Comparison of ENCODE assay signal across 27 mouse cellular contexts in the genomic region with DNA sequence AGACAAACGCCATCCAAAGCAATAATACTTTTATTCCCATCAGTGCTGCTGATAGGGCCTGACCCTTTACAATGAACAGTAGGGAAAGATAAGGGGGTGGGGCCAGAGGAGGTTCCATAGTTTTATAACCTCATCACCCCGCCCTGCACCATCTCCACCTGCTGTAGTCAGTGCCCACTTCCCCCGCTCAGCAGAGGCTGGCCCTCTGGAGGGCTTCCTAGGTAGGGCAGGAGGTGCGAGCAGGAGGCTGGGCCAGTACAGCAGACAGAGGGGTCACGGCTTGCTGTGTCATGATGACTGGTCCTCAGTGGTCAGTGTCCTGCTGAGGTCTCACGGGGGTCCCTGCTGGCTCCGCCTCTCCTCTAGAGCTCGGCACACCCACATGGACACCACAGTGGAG. TPM values are rescaled to one million over a fixed set of nuclear protein-coding genes. Genes with fewer than 3 reads are reported as not detected.
DNase-seq lines count a peak whose midpoint lies in the region; ATAC-seq and TF ChIP-seq lines count a peak whose summit lies in the region.
"Had no signal": no experiment of that assay in that cellular context is flagged by ENCODE, and none has a peak within 500 bp of the region (broad histone marks: within the 10 kb centered on the region; RNA-seq: fewer than 3 reads in every experiment).

No protein-coding gene starts in this region.

- peak; percentile 47 for TF ChIP-seq CTCF in intestine, postnatal 0 days (IDR thresholded peaks at IDR 0.05; ENCODE audit: low read depth)

- no peaks in the 10 kb centered on the region for H3K9me3 ChIP-seq in hindbrain, embryonic 13.5 days
- H3K9me3 ChIP-seq in hindbrain, embryonic 10.5 days, result no peaks in the 10 kb centered on the region
- no peaks in the 10 kb centered on the region for H3K9me3 ChIP-seq in intestine, postnatal 0 days (ENCODE audit: control insufficient read depth)
- H3K9me3 ChIP-seq: embryonic facial prominence, embryonic 15.5 days; heart, embryonic 13.5 days; hindbrain, embryonic 15.5 days; liver, embryonic 13.5 days; midbrain, embryonic 10.5 days had no signal

- peaks cover 22% of the 10 kb centered on the region for H3K4me1 ChIP-seq in hindbrain, embryonic 13.5 days (replicated peaks)
- H3K4me1 ChIP-seq in hindbrain, embryonic 10.5 days (replicated peaks), result peaks cover 35% of the 10 kb centered on the region
- no peaks in the 10 kb centered on the region for H3K4me1 ChIP-seq in intestine, postnatal 0 days (replicated peaks; ENCODE audit: control insufficient read depth, insufficient read depth, low read length)
- H3K4me1 ChIP-seq: embryonic facial prominence, embryonic 15.5 days; hindbrain, embryonic 15.5 days; liver, embryonic 13.5 days had no signal

- no peak overlapping the region for H3K4me2 ChIP-seq in hindbrain, embryonic 13.5 days
- no peak overlapping the region for H3K4me2 ChIP-seq in intestine, postnatal 0 days (replicated peaks; ENCODE audit: low read depth)
- H3K4me2 ChIP-seq: embryonic facial prominence, embryonic 15.5 days; heart, embryonic 13.5 days; hindbrain, embryonic 15.5 days; liver, embryonic 13.5 days had no signal

- H3K9ac ChIP-seq in hindbrain, embryonic 13.5 days, result no peak overlapping the region
- no peak overlapping the region for H3K9ac ChIP-seq in intestine, postnatal 0 days (ENCODE audit: low read depth, low read length)
- H3K9ac ChIP-seq: embryonic facial prominence, embryonic 15.5 days; heart, embryonic 13.5 days; hindbrain, embryonic 15.5 days; liver, embryonic 13.5 days had no signal

- ATAC-seq in hindbrain, embryonic 13.5 days (ENCODE audit: low FRiP score), result 0 out of 2 replicates have a peak, but pooled peaks have one; percentile 34
- ATAC-seq in intestine, postnatal 0 days, result peak; percentile 32
- ATAC-seq: CD4-positive, CD25-positive, alpha-beta regulatory T cell, adult 4 months; forebrain, embryonic 16.5 days; midbrain, embryonic 16.5 days had no signal

- no peak overlapping the region for H3K27ac ChIP-seq in hindbrain, embryonic 13.5 days
- no peak overlapping the region for H3K27ac ChIP-seq in hindbrain, embryonic 10.5 days
- no peak overlapping the region for H3K27ac ChIP-seq in intestine, postnatal 0 days (ENCODE audit: low read depth, low read length)
- H3K27ac ChIP-seq: embryonic facial prominence, embryonic 15.5 days; heart, adult 2 months; heart, embryonic 13.5 days; hindbrain, embryonic 15.5 days; left cerebral cortex, adult 2 months; liver, embryonic 13.5 days; midbrain, embryonic 10.5 days had no signal

- 69% methylated on average over 8 of the region's 8 CpGs for whole genome bisulfite sequencing in hindbrain, embryonic 13.5 days
- 71% methylated on average over 8 of the region's 8 CpGs for WGBS in hindbrain, embryonic 10.5 days
- WGBS in intestine, postnatal 0 days, result 60% methylated on average over 8 of the region's 8 CpGs

- H3K4me3 ChIP-seq in hindbrain, embryonic 13.5 days, result no peak overlapping the region
- H3K4me3 ChIP-seq in hindbrain, embryonic 10.5 days, result no peak overlapping the region
- no peak overlapping the region for H3K4me3 ChIP-seq in intestine, postnatal 0 days (ENCODE audit: low read depth, low read length)
- H3K4me3 ChIP-seq: embryonic facial prominence, embryonic 15.5 days; heart, adult 2 months; heart, embryonic 13.5 days; hindbrain, embryonic 15.5 days; left cerebral cortex, adult 2 months; liver, embryonic 13.5 days; midbrain, embryonic 10.5 days; myocyte had no signal

- no peak for DNase-seq in hindbrain, embryonic 10.5 days (ENCODE audit: low spot score)
- peak; percentile 34 for DNase-seq in thymus, postnatal 4 days
- DNase-seq in thymus, postnatal 25 days, result no peak
- no peak for DNase-seq in cerebellum, postnatal 14 days
- no peak for DNase-seq in MN1 (ENCODE audit: low spot score)
- DNase-seq: adrenal gland, postnatal 14 days; cerebellum, adult 8-10 months; gastrocnemius, postnatal 36 days; heart, adult 2 months; heart, postnatal 14 days; kidney, adult 18-20 months; kidney, postnatal 10 days; liver, embryonic 13.5 days; lung, adult 2 months; lung, postnatal 36 days; thymus, postnatal 36 days had no signal

- peaks cover 12% of the 10 kb centered on the region; the same call in 1 of the 2 replicates for H3K27me3 ChIP-seq in hindbrain, embryonic 13.5 days
- peaks cover 9% of the 10 kb centered on the region; the same call in 1 of the 2 replicates for H3K27me3 ChIP-seq in hindbrain, embryonic 10.5 days (ENCODE audit: insufficient read depth, poor library complexity, severe bottlenecking)
- no peaks in the 10 kb centered on the region for H3K27me3 ChIP-seq in intestine, postnatal 0 days (replicated peaks; ENCODE audit: control insufficient read depth, insufficient read depth, low read length)
- H3K27me3 ChIP-seq: embryonic facial prominence, embryonic 15.5 days had no signal

- peaks cover 16% of the 10 kb centered on the region; the same call in 1 of the 2 replicates for H3K36me3 ChIP-seq in hindbrain, embryonic 13.5 days
- peaks cover 20% of the 10 kb centered on the region for H3K36me3 ChIP-seq in hindbrain, embryonic 10.5 days
- 0 out of 2 replicates have a peak, but pooled peaks cover 15% of the 10 kb centered on the region for H3K36me3 ChIP-seq in intestine, postnatal 0 days (ENCODE audit: control insufficient read depth, insufficient read depth)
- H3K36me3 ChIP-seq: hindbrain, embryonic 15.5 days had no signal

RNA-seq across cellular contexts. Expression of a gene that starts 15.0 kb away (rescaled TPM):
- 18.5 and 25.5 TPM in 2 replicates for polyA plus RNA-seq in hindbrain, embryonic 13.5 days (2015; fragmentation: Nextera tagmentation; extraction: Ambion mirVana)
- polyA plus RNA-seq in hindbrain, embryonic 10.5 days (2016; fragmentation: Nextera tagmentation; extraction: Ambion mirVana), result 0.68 and 6.8 TPM in 2 replicates
- polyA plus RNA-seq in intestine, postnatal 0 days (2015; fragmentation: Nextera tagmentation; extraction: Ambion mirVana), result not detected in 2 replicates
- polyA plus RNA-seq: CD4-positive, CD25-positive, alpha-beta regulatory T cell, adult 4 months; embryonic facial prominence, embryonic 15.5 days; heart, embryonic 13.5 days; liver, embryonic 13.5 days had no signal
